Mouse (Mus musculus) thymus, adult 2 months (tissue): ENCODE data around the gene Mrpl39.

Experiments used
- CTCF ChIP-seq: fragments of 200-500 bp; IDR thresholded peaks from 2 replicates; pipeline ENCODE4 v1.5.1; 2012; ENCODE audit warnings: mild to moderate bottlenecking, control low read depth, low read length, moderate library complexity, borderline replicate concordance; ENCODE audit not compliant: control insufficient read depth, poor library complexity, insufficient read depth; ENCODE audit errors: extremely low read depth
- POLR2A ChIP-seq: fragments of 200-500 bp; IDR thresholded peaks from 2 replicates; pipeline ENCODE4 v1.6.1; 2012; ENCODE audit warnings: mild to moderate bottlenecking, low read length, control low read depth, moderate library complexity; ENCODE audit not compliant: control insufficient read depth, poor library complexity, insufficient read depth; ENCODE audit errors: extremely low read depth

GRCm38 (mm10) chr16:84680760-84681159 lies 54.8 kb downstream of the Mrpl39 start:
- no peak for TF ChIP-seq CTCF
- TF ChIP-seq POLR2A: no peak
